Mouse (Mus musculus): Measurements from ENCODE around the gene Slc9a2.

Gene Slc9a2

DNA sequence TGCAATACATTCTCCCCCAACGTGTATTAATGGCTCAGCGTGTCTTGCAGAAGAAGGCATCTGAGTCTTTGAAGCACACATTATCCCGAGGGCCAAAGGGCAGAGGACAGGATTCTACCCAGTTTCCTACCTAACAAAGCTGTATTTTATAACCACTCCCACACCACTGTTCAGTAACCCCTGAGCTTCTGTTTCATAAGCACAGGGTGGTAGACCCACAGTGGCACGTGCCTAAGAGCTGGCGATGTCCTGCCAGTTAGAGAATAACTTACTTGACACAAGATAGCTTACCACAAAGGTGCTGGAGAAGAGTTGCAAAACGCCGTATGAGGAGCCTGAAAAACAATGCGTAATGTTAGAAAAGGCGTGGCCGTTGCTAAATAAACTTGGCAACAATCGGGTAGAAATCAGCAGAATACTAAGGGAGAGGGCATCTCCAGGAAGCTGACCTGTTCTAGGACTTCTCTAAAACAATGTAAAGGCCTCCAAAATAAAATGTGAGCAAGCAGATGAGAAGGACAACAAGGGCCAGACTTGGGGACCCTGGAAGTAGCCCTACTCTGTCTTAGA, 105.6 kb downstream of the Slc9a2 start:
- no peak for DNase-seq (ENCODE audit: low read depth, low spot score)

DNA sequence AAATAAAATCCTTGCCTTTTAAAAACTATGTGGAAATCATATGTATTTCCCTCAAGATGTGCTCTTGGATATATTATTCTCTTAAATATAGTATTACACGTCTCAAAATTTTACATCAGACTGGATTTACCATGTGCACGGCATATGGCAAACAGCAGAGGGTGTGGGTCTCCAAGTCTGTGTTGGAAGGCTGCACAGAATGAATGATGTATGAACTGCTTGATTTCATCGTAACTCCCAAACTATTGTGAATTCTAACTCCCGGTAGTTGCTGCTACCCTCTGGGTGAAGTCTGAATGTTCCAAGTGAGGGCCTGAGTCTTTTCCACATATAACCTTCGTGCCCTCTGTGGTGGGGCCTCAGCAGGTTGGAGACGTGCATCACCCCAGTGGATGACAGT, 108.6 kb downstream of the Slc9a2 start:
- DNase-seq (ENCODE audit: low read depth, low spot score), result no peak

DNA sequence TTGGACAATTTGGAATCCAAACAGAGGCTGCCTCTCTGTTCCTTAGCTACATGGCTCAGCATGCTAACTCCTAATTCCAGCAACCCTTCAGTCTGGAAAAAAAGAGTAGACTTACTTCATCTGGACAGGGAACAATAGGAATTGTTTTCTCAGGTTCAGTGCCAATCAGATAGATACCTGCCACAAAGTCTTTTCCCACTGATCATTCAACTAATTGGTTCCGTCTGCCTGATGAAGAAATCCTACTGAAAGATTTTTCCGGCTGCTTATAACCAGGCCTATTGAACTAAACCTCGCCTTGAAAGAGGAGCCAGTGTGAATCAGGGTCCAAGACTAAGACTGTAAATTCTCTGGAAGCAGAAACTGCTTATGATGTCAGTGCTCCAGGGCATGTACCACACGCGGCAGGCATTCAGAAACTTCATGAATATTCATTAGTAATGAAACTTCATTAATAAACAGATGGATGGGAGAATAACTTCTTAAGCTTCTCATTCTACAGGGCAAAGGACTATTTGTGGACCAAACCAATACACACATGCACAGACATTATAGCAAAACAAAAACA, 109.4 kb downstream of the Slc9a2 start:
- DNase-seq (ENCODE audit: low read depth, low spot score), result no peak

DNA sequence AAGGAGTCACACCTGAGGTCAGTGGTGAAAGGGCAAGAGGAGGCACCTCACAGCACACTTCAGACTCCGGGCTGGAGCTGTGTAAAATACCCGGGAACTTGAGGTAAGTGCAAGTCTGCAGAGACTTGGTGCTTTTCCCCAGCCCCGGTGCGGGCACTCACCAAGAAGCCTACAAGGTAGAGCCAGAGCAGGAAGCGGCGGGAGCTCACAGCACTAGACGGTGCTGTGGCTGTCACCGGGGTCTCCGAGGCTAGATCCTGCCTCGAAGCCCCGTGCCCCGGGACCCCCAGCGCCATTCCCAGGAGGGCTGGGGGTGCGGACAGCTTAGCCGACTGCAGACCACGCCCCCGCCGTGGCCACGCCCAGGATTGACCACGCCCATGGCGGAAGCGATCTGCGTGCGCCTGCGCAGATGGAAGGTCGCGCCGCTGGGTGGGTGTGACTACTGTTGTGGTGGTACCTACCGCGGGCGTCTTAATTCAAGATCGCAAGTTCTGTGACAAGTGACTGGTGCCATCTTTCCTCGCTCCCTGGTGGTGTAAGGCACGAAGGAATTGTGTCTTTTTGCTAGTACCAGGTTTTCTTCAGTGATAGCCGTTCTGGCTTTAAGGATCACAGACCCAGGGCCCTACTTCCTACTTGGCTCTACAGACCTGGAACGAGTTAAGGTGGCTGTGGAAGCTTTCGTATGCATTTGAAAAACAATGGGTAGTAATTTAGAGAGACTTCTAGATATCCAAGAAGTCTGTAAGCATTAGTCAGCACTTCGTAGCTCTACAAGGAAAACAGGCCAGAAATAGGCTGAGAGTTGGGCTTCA, 110.2 kb downstream of the Slc9a2 start, which contains the start of gene Mfsd9:
Mfsd9 (minus strand) TSS at position 364 of the 818 bp plus-strand sequence.
- peak; percentile 61 for DNase-seq (ENCODE audit: low read depth, low spot score)

DNA sequence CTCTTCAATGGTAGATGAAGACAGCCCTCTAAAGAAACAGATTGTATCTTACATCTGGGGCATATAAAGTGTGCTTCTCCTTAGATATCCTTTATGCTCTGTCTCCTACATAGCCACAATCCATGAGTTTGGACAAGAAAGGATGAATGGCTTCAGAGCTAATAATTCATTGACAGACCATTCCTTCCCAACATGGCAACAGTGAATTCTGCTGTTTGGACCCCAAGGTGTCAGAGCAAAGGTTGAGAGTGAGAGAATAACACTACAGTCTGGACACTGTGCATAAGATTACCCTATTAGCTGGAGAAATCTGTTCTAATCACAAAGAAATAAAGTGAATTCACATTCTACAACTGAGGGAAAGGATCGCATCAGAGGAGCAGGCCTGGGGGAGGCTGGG, 115.1 kb downstream of the Slc9a2 start:
- no peak for DNase-seq (ENCODE audit: low read depth, low spot score)

DNA sequence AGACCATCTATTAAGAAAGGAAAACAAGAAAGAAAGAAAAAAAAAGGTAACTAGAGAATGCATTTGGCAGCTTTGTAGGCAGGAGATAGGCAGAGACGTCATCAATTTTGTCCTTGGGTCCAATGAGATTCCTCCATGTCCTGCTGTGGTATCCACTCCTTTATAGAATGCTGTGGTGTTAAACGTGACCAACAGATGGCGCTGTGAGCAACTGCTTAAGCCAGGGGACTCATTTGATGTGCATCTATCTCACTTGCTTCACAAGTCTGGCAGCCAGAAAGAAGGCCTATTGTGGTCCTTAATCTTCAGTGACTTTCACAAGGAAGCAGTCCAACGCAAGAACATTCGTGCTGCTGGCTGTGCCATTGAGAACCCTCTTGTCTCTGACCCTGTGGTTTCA, 117.0 kb downstream of the Slc9a2 start:
- no peak for DNase-seq (ENCODE audit: low read depth, low spot score)

DNA sequence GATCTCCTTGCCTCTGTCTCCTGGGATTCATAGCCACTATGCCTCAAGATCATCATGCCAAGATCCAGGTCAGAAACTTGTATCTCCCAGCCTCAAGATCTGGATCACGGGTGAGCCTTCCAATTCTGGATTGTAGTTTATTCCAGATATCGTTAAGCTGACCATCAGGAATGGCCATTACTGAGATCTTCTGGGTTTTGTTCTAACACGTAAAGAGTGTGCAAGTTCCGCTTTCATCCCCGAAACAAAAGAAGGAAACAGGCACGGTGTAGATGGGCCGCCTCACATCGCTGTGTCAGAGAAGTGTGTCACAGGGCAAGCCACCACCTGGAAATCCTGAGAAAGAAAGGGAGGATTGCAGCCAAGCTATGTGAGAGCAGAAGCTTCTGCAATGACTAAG, 118.7 kb downstream of the Slc9a2 start:
- DNase-seq (ENCODE audit: low read depth, low spot score), result no peak

DNA sequence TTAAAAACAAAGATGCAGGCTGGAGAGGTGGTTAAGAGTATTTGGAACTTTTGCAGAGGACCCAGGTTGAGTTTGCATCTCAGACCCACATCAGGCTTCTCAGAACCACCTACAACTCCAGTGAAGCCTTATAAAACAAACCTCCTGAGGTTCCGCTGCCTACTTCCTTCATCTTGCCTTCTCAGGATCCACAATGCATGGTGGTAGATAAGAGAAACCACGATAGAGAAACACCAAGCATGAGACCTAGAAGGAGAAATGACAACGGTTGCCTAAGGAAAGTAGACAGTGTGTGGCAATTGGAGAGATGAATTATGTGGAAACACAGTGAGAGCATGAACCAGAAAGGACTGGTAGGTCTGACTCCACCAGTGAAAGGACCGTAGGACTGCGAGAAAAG, 120.5 kb downstream of the Slc9a2 start:
- DNase-seq (ENCODE audit: low read depth, low spot score), result no peak

DNA sequence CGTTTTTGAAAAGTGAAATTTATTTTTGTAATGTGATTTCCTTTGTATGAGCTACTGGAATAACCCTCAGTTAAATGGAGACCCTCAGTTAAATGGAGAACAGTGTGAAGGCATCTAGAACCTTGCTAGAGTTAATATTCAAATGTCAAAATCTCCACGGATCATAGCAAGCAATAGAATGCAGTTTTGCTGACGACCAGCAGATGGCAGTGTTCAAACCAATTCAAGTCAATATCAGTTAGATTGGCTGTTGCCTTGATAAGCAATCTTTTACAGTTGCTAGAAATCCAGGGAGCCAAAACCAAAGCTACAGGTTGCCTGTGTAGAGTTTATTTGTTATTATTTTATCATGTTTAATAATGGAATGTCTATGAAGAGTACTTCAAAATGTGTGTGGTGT, 122.4 kb downstream of the Slc9a2 start:
- no peak for DNase-seq (ENCODE audit: low read depth, low spot score)

DNA sequence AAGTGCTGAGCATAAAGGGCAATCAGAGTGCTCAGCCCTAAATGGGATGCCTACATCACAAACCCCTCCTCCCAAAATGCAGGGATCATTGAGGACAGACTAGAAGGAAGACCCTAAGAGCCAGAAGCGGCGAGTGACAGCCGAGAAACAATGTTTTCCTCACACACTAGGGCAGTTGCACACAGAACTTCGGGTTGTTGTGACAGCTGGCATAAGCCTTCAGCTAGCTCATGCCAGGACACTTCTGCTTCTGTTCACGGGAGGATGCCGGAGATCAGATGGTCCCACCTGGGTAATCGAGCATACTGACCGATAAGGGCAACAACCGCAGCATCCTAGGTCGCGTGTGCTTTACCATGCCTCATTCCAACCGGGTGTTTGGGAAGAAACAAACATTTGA, 123.7 kb downstream of the Slc9a2 start:
- DNase-seq (ENCODE audit: low read depth, low spot score), result no peak

DNA sequence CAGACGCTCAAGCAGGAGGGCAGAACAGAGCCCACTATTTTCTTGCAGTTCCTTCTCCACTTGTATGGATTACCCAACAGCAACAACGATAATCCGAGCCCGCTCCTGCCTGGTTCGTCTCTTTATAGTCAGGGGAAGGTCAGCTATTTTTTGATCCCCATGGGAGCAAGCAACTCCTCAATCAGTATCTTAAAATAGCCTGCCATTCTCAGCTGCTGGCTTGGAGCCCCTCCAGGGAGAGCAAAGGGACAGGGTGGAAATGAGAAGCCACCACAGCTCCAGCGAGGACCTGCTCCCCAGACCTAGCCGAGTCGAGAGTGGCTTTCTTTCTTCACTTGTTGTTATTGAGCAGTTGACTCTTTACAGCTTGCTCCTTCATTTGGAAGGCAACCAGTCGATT, 125.0 kb downstream of the Slc9a2 start, which contains the start of gene Tmem182:
Tmem182 (plus strand) TSS at position 251 of the 400 bp plus-strand sequence.
- no peak for DNase-seq (ENCODE audit: low read depth, low spot score)

DNA sequence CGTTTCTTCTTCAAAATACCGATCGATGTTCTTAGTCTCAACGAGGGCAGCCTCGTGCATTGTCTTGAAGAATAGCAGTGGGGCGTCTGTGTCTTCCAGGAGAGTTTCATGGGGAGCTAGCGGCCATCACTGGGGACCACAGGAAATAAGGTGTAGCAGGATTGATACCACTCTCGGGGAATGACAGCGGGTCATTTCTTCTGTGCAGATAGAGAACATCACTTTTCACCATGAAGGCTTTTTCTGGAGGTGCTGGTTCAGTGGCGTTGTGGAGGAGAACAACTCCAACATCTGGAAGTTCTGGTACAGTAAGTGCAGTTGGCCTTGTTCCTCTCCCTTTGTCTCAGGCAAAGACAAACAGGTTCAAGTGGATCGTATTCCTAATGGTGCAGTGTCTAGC, 125.5 kb downstream of the Slc9a2 start:
- DNase-seq (ENCODE audit: low read depth, low spot score), result no peak

DNA sequence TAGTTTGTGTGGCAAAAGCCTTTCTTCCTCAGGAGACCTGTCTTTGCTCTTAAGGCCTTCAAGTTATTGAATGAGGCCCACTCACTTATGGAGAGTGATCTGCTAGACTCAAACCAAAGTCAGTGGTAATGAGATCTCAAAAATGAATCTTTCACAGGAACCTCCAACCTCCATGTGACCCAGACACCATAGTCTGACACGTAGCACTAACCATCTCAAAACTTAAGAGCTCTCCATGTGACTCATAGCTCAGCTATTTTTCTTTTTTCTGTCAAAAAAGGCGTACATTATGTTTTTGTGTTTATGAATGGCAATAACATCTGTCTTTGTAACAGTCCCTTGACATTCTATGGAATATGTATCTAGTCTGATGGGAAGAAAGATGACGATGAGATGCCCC, 128.3 kb downstream of the Slc9a2 start:
- DNase-seq (ENCODE audit: low read depth, low spot score), result no peak

DNA sequence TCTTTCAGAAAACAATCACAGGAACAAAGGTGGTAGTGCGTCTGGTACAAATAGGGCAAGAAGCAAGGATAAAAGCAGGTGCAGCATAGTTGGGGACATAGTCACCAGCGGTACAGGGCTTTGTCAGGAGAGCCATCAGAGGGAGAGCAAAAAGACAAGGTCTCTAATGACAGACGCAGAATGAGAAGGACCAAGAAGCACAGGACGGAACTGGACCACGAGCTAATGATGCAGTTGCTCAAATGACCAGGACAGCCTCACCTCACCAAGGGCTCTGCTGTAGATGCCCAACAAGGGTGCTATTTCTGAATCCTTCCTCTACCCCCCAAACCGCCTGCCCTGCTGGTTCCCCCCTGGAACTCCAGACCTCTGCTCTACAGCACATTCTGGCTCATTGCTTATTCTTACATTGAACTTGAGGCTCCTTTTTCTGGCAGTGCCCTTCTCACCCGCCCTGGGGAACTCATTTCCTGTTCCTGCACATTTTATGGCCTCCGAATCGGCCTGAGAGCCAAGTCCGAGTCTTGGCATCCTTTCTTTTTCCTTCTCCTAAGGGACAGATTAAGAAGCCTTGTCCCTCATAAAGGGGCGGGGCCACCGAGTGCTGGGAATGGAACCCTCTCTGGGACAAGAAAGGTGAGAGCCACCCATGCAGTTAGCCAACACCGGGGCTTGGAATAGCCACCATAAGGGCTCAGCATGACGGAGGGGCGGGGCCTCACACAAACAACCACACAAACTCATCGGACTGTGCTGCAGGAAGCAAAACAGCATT, 134.9 kb downstream of the Slc9a2 start:
- DNase-seq (ENCODE audit: low read depth, low spot score), result no peak

Data from brain, embryonic 18.5 days (tissue).